Mouse (Mus musculus): ENCODE data around the gene Itga4.
A peak's percentile ranks its signal among the peaks of the same experiment; 100 is the strongest.

Gene Itga4

GRCm38 (mm10) chr2:79265665-79266064 is 10.4 kb downstream of the Itga4 start:
- peak; percentile 59 to 89 for DNase-seq (ENCODE audit: inconsistent age in 2 of 2, low spot score in 1 of 2)

DNA sequence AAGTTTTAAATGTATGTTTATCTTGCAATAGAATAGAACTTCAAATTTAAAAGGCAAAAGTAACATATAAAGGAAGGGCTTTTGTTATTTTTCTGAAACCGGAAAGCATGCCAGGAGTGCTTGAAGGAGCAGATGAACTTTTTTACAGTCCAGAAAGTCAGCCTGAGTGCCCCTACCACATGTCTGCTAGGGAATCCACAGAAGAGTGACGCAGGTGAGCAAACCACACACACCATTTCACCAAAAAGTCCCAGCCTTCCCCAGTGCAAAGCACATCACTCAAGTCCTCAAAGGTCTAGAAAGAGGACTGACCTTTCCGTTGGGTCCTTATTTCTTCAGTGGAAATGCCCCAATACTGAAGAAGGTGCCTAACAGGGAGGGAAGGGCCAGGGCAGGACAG is 11.3 kb downstream of the Itga4 start:
- no peak for DNase-seq (ENCODE audit: inconsistent age in 2 of 2, low spot score in 1 of 2)

DNA sequence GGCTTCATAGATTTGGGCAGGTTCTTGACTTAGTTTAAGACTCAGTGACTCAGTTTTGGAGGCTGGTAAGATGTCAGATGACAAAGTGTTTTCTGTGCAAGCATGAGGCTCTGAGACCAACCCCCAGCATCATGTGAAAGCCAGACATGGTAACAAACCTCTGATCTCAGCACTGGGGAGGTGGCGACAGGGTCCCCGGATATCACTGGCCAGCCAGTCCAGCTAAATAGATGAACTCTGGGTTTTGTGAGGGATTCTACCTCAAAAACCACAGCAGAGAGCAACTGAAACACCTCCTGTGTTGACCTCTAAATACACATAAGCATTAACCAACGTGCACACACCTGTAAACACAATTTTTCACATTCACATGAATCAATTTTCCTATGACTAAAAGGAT is 12.0 kb downstream of the Itga4 start:
- no peak for DNase-seq (ENCODE audit: inconsistent age in 2 of 2, low spot score in 1 of 2)

DNA sequence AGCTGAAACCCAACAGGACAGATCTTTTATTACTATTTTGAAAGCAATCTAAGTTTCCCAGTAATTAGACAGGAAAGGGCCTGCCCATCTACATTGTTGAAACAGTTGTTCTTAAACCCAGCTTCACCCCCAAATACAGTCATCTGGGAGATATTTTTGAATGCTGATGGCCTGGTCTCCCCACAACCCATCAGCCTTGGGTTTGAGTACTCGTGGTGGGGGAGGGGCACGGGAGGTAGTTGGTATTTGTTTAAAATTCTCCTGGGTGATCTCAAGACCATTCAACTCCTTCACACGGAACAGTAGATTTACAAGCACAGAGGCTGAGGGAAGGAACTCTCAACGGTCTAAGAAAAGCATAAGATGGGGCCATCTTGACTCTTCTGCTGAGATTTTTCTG is 13.6 kb downstream of the Itga4 start:
- DNase-seq (ENCODE audit: inconsistent age in 2 of 2, low spot score in 1 of 2): no peak

GRCm38 (mm10) chr2:79270034-79270535 is 14.9 kb downstream of the Itga4 start:
- DNase-seq (ENCODE audit: inconsistent age in 2 of 2, low spot score in 1 of 2): no peak

GRCm38 (mm10) chr2:79271838-79272237 is 16.6 kb downstream of the Itga4 start:
- DNase-seq (ENCODE audit: inconsistent age in 2 of 2, low spot score in 1 of 2): no peak

- no peak for DNase-seq (ENCODE audit: inconsistent age in 2 of 2, low spot score in 1 of 2)
Observed at GRCm38 (mm10) chr2:79278581-79278980, 23.4 kb downstream of the Itga4 start.

- DNase-seq (ENCODE audit: inconsistent age in 2 of 2, low spot score in 1 of 2): no peak
Observed at GRCm38 (mm10) chr2:79284206-79284605, 29.0 kb downstream of the Itga4 start.

GRCm38 (mm10) chr2:79290149-79290548 is 34.9 kb downstream of the Itga4 start:
- DNase-seq (ENCODE audit: inconsistent age in 2 of 2, low spot score in 1 of 2): peak in 1 of 2 experiments; percentile 42

GRCm38 (mm10) chr2:79291922-79292321 is 36.7 kb downstream of the Itga4 start:
- DNase-seq (ENCODE audit: inconsistent age in 2 of 2, low spot score in 1 of 2): no peak

GRCm38 (mm10) chr2:79292431-79292830 is 37.2 kb downstream of the Itga4 start:
- no peak for DNase-seq (ENCODE audit: inconsistent age in 2 of 2, low spot score in 1 of 2)

GRCm38 (mm10) chr2:79302398-79302797 is 47.2 kb downstream of the Itga4 start:
- DNase-seq (ENCODE audit: inconsistent age in 2 of 2, low spot score in 1 of 2): no peak

DNA sequence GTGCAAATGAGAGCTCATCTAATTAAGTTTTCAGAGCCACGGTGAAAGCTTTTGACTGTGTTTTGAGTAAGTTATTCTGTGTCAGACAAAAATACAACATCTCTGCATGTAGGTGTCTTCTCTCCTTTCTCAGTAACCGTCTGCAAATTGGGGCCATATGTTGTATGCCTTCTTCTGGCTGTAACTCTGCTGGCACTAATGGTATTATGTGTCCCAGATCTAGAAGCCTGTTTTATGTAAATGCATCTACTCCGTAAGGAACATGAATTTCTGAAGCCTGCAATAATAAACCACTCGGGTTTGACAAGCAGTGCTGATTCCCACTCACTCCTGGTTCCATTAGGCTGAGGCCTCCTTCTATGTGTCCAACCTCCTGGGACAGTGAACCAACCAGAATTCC is 52.3 kb downstream of the Itga4 start:
- DNase-seq (ENCODE audit: inconsistent age in 2 of 2, low spot score in 1 of 2): no peak

- no peak for DNase-seq (ENCODE audit: inconsistent age in 2 of 2, low spot score in 1 of 2)
Observed at GRCm38 (mm10) chr2:79309454-79310118, 54.4 kb downstream of the Itga4 start.

DNA sequence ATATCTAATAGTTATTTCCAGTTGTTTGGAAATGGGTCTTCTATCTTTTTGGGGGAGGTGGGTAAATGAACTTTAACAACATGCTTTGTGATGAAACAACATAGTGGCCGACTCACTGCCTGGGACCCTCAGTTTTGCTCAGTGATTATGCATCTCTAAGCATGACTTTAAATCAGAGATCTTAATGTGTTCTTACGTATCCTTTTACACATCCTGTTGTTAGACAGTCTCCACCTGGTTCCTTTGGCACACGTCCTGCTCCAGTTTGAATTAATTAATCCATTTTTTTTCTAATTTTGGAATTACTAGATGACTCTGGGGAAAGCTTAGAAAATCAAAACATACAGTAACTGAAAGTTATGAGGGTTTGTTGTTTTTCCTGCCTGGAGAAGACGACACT is 57.3 kb downstream of the Itga4 start:
- DNase-seq (ENCODE audit: inconsistent age in 2 of 2, low spot score in 1 of 2): no peak

DNA sequence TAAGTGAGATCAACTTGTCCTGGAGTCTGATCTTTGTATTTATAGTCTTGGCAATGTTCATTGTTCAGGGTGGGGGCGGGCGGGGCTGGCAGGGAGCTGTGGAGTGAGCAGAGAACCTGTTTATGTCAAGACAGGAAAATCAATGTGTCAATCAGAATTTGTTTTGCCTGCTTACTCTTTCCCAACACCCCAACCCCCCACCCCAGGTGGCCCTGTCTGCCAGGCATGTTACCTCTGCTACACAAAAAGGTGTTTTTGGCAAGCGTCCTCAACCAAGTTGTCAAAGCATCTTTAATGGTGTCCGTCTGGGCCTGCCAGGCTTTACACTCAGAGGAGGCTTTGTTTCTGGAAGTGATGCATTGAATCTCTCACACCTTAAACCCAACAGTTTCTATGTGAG is 59.9 kb downstream of the Itga4 start:
- DNase-seq (ENCODE audit: inconsistent age in 2 of 2, low spot score in 1 of 2): no peak

DNA sequence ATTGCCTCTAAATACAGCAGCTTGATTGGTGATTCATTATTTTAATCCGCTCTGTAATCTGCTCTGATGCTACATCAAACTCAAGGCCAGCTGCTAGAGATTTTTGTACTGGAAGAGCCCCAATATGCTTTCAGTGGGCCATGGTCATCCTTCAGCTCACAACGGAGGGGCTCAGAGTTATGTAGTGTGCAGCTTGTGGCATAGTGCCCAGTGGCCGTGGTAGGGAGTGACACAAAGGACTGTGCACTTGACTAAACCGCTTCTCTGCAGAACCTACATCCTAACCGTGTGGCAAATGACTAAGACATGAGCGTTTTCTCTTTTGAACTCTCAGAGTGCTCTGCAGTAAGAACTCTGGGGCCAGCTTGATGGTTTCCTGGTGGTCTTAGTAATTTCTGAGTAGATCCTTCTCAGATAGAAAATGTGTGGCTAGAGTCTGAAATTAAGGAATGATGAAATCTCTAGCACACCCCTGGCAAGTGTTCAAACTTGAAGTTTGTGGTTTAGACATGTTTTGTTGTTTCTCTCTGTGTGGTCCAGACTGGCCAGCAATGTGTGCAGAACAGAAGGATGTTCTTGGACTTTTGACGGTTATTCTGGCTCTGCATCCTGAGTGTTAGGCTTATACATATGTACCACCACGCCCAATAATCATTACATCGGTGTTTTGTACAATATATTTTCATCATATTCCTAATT is 61.1 kb downstream of the Itga4 start:
- DNase-seq (ENCODE audit: inconsistent age in 2 of 2, low spot score in 1 of 2): peak; percentile 3 to 25

DNA sequence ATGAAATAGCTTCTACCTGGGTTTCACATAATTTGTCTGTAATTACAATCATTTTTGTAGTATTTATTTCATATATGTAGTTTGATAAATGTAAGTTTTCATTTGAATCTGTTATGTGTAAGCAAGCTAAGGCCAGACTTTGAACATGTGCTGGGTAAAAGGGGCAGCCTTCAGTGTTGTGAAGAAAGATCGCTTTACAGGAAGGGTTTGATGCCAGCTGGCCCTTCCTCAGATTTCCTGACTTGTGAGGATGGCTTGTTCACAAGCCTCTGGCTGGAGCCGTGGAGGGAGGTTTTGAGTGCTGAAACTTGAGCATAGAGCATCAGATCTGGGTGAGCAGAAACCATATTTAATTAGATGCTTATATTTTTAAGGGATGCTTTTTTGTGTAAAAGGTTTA is 72.9 kb downstream of the Itga4 start:
- no peak for DNase-seq (ENCODE audit: inconsistent age in 2 of 2, low spot score in 1 of 2)

DNA sequence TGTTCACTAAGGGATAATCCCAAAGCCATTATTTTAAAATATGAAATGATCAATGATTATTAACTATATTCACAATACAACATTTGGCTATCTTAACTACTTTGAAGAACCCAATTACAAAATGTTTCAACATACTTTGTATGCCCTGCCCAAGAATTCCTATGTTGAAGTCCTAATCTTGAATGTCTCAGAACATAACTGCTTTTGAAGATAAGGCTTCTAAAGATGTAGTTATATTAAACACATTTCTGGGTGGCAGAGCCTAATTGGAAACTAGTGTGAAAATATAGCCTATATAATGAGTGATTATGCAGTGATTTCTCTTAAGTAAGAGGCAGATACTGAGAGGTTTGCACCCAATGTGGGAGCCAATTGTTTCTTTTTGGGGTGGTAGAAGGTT is 79.4 kb downstream of the Itga4 start:
- no peak for DNase-seq (ENCODE audit: inconsistent age in 2 of 2, low spot score in 1 of 2)

GRCm38 (mm10) chr2:79336141-79336540 is 80.9 kb downstream of the Itga4 start:
- no peak for DNase-seq (ENCODE audit: inconsistent age in 2 of 2, low spot score in 1 of 2)

- DNase-seq (ENCODE audit: inconsistent age in 2 of 2, low spot score in 1 of 2): peak in 1 of 2 experiments; percentile 15
Observed at GRCm38 (mm10) chr2:79339003-79339402, 83.8 kb downstream of the Itga4 start.

DNA sequence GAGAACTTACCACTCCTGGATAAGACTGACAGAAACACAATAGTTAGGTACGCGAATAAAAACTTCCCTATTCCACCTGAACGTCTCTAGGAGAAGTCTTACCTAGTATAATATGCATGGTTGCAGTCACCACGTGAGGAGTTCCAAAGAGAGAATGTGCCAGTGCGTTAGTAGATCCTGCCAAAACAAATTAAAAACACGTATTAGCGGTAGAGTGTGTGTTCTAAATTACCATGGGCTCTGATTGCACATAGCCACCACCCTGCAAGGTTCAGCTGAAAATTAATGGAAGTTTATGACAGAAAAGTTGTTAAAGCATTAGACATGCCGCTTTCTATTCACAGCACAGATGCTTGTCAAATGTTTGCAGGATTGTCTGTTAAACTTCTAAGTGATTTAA is 87.9 kb downstream of the Itga4 start:
- no peak for DNase-seq (ENCODE audit: inconsistent age in 2 of 2, low spot score in 1 of 2)
